Mouse (Mus musculus) MEL (cell line): ENCODE results near the gene Hs6st1. TPM values are rescaled to one million over a fixed set of nuclear protein-coding genes. Genes with fewer than 3 reads are reported as not detected.

Experiments used
- DNase-seq: peaks from one replicate; pipeline ENCODE4 v3.0.0; 2011; ENCODE audit warnings: low read depth, low spot score
- H3K27ac ChIP-seq: 2 replicates; pipeline ENCODE4 v1.5.1; 2012; ENCODE audit warnings: low read depth, mild to moderate bottlenecking, control low read depth, low read length, moderate library complexity; ENCODE audit not compliant: control insufficient read depth
- H3K27me3 ChIP-seq, 2 experiments: fragments of 150-350 bp in 1 of 2; sonication (generic) in 1 of 2; 2 replicates each; pipeline ENCODE4 v1.6.1; 2012; ENCODE audit warnings: low read length in 2 of 2, mild to moderate bottlenecking in 2 of 2, improper control_type of control experiment in 1 of 2, moderate library complexity in 1 of 2; ENCODE audit not compliant: insufficient read depth in 2 of 2, control insufficient read depth in 1 of 2
- H3K36me3 ChIP-seq, 2 experiments: 2 replicates each; pipeline ENCODE4 v1.6.1; 2012 to 2014; ENCODE audit warnings: low read length in 2 of 2, improper control_type of control experiment in 1 of 2, inconsistent platforms in 1 of 2, mild to moderate bottlenecking in 1 of 2; ENCODE audit not compliant: insufficient read depth in 2 of 2, control insufficient read depth in 1 of 2
- H3K4me1 ChIP-seq, 2 experiments: fragments of 150-350 bp in 1 of 2; sonication (generic) in 1 of 2; 2 replicates each; pipeline ENCODE4 v1.6.1; 2012; ENCODE audit warnings: low read length in 2 of 2, improper control_type of control experiment in 1 of 2, mild to moderate bottlenecking in 1 of 2; ENCODE audit not compliant: insufficient read depth in 2 of 2, control insufficient read depth in 1 of 2
- H3K4me3 ChIP-seq, 2 experiments: fragments of 150-350 bp in 1 of 2; sonication (generic) in 1 of 2; 2 replicates each; pipeline ENCODE4 v1.5.1; 2012; ENCODE audit warnings: low read depth in 2 of 2, low read length in 2 of 2, mild to moderate bottlenecking in 2 of 2, moderate library complexity in 2 of 2, control low read depth in 1 of 2, improper control_type of control experiment in 1 of 2; ENCODE audit not compliant: control insufficient read depth in 1 of 2, insufficient read depth in 1 of 2
- H3K79me2 ChIP-seq: 2 replicates; pipeline ENCODE4 v1.6.1; 2012; ENCODE audit warnings: mild to moderate bottlenecking, low read length, moderate library complexity; ENCODE audit not compliant: control insufficient read depth, poor library complexity, insufficient read depth
- H3K9ac ChIP-seq: 2 replicates; pipeline ENCODE4 v1.6.1; 2012; ENCODE audit warnings: low read depth, mild to moderate bottlenecking, control low read depth, low read length, moderate library complexity; ENCODE audit not compliant: control insufficient read depth, poor library complexity, severe bottlenecking
- H3K9me3 ChIP-seq: fragments of 150-350 bp; sonication (generic); replicated peaks from 2 replicates; pipeline ENCODE4 v1.6.1; 2012; ENCODE audit warnings: mild to moderate bottlenecking, low read length, improper control_type of control experiment, moderate library complexity; ENCODE audit not compliant: insufficient read depth
- EP300 ChIP-seq, 2 experiments: IDR thresholded peaks; 2 replicates each; pipeline ENCODE4 v1.6.1; 2011; ENCODE audit warnings: improper control_type of control experiment in 2 of 2, low read length in 2 of 2, low read depth in 1 of 2, mild to moderate bottlenecking in 1 of 2
- GABPA ChIP-seq: IDR thresholded peaks from 2 replicates; pipeline ENCODE4 v1.6.1; 2012; ENCODE audit warnings: low read depth, mild to moderate bottlenecking, inconsistent platforms, low read length, improper control_type of control experiment, moderate library complexity
- GATA1 ChIP-seq: IDR thresholded peaks from 2 replicates; pipeline ENCODE4 v1.6.1; 2011; ENCODE audit warnings: low read depth, low read length, improper control_type of control experiment
- HCFC1 ChIP-seq: IDR thresholded peaks from 2 replicates; pipeline ENCODE4 v1.6.1; 2012; ENCODE audit warnings: low read depth, mild to moderate bottlenecking, inconsistent platforms, low read length, improper control_type of control experiment, moderate library complexity
- JUND ChIP-seq: IDR thresholded peaks from 2 replicates; pipeline ENCODE4 v1.6.1; 2011; ENCODE audit warnings: low read depth, mild to moderate bottlenecking, improper control_type of control experiment, low read length
- KAT2A ChIP-seq: conservative IDR thresholded peaks from 2 replicates; pipeline ENCODE4 v1.6.1; 2012; ENCODE audit warnings: low read depth, low read length, improper control_type of control experiment, inconsistent platforms
- MAX ChIP-seq: IDR thresholded peaks from 2 replicates; pipeline ENCODE4 v1.6.1; 2011; ENCODE audit warnings: low read length, improper control_type of control experiment
- MEF2A ChIP-seq: IDR thresholded peaks from 2 replicates; pipeline ENCODE4 v1.6.1; 2014; ENCODE audit warnings: low read depth, mild to moderate bottlenecking, inconsistent platforms, low read length, improper control_type of control experiment; ENCODE audit not compliant: poor library complexity, insufficient replicate concordance, severe bottlenecking; ENCODE audit errors: extremely low read depth
- MYB ChIP-seq: IDR thresholded peaks from 2 replicates; pipeline ENCODE4 v1.6.1; 2011; ENCODE audit warnings: mild to moderate bottlenecking, low read depth, low read length, improper control_type of control experiment
- MYC ChIP-seq: IDR thresholded peaks from 2 replicates; pipeline ENCODE4 v1.6.1; 2011; ENCODE audit warnings: low read depth, mild to moderate bottlenecking, low read length, improper control_type of control experiment, moderate library complexity
- NELFE ChIP-seq: IDR thresholded peaks from 2 replicates; pipeline ENCODE4 v1.6.1; 2011; ENCODE audit warnings: low read depth, low read length, improper control_type of control experiment
- NRF1 ChIP-seq: IDR thresholded peaks from 2 replicates; pipeline ENCODE4 v1.6.1; 2014; ENCODE audit warnings: low read depth, mild to moderate bottlenecking, inconsistent platforms, low read length, improper control_type of control experiment, moderate library complexity; ENCODE audit not compliant: poor library complexity, insufficient read depth, severe bottlenecking
- POLR2A ChIP-seq, 2 experiments: IDR thresholded peaks; 2 replicates each; pipeline ENCODE4 v1.6.1; 2011 to 2012; ENCODE audit warnings: low read length in 2 of 2, mild to moderate bottlenecking in 2 of 2, control low read depth in 1 of 2, improper control_type of control experiment in 1 of 2, low read depth in 1 of 2, moderate library complexity in 1 of 2; ENCODE audit not compliant: control insufficient read depth in 1 of 2, insufficient read depth in 1 of 2, poor library complexity in 1 of 2
- POLR2AphosphoS2 ChIP-seq: IDR thresholded peaks from 2 replicates; pipeline ENCODE4 v1.6.1; 2011; ENCODE audit warnings: low read length, improper control_type of control experiment
- POLR2AphosphoS5 ChIP-seq: IDR thresholded peaks from 2 replicates; pipeline ENCODE4 v1.6.1; 2012; ENCODE audit warnings: low read depth, borderline replicate concordance, mild to moderate bottlenecking, inconsistent platforms, low read length, moderate library complexity, mixed read lengths
- RAD21 ChIP-seq: IDR thresholded peaks from 2 replicates; pipeline ENCODE4 v1.6.1; 2011; ENCODE audit warnings: mild to moderate bottlenecking, low read depth, low read length, improper control_type of control experiment
- SIN3A ChIP-seq: IDR thresholded peaks from 2 replicates; pipeline ENCODE4 v1.6.1; 2012; ENCODE audit warnings: low read length, improper control_type of control experiment, inconsistent platforms
- TBP ChIP-seq: IDR thresholded peaks from 2 replicates; pipeline ENCODE4 v1.8.0; 2011; ENCODE audit warnings: low read depth, low read length, improper control_type of control experiment
- TCF12 ChIP-seq: IDR thresholded peaks from 2 replicates; pipeline ENCODE4 v1.6.1; 2014; ENCODE audit warnings: low read depth, mild to moderate bottlenecking, inconsistent platforms, low read length, improper control_type of control experiment, moderate library complexity
- UBTF ChIP-seq: IDR thresholded peaks from 2 replicates; pipeline ENCODE4 v1.6.1; 2012; ENCODE audit warnings: low read depth, mild to moderate bottlenecking, inconsistent platforms, low read length, improper control_type of control experiment, moderate library complexity, borderline replicate concordance; ENCODE audit not compliant: insufficient read depth
- USF1 ChIP-seq: IDR thresholded peaks from 2 replicates; pipeline ENCODE4 v1.6.1; 2014; ENCODE audit warnings: low read depth, mild to moderate bottlenecking, inconsistent platforms, low read length, improper control_type of control experiment, moderate library complexity
- ZC3H11A ChIP-seq: IDR thresholded peaks from 2 replicates; pipeline ENCODE4 v1.6.1; 2012; ENCODE audit warnings: low read depth, mild to moderate bottlenecking, inconsistent platforms, low read length, improper control_type of control experiment
- ZKSCAN1 ChIP-seq: IDR thresholded peaks from 2 replicates; pipeline ENCODE4 v1.6.1; 2012; ENCODE audit warnings: low read depth, mild to moderate bottlenecking, inconsistent platforms, low read length, improper control_type of control experiment, moderate library complexity
- ZMIZ1 ChIP-seq: IDR thresholded peaks from 2 replicates; pipeline ENCODE4 v1.6.1; 2012; ENCODE audit warnings: low read depth, mild to moderate bottlenecking, inconsistent platforms, low read length, improper control_type of control experiment, moderate library complexity
- ZNF384 ChIP-seq: IDR thresholded peaks from 2 replicates; pipeline ENCODE4 v1.6.1; 2012; ENCODE audit warnings: low read depth, mild to moderate bottlenecking, inconsistent platforms, low read length, improper control_type of control experiment
- polyA plus RNA-seq, 2 experiments: library from polyadenylated mRNA; stranded (reverse) in 1 of 2; unstranded in 1 of 2; fragments of >175 nt in 1 of 2; fragments of >200 nt in 1 of 2; gene quantifications; 2 replicates each; pipeline versions ENCODE4 v1.2.1 to v1.2.4; 2012; ENCODE audit warnings: low replicate concordance in 2 of 2, low read depth in 1 of 2; ENCODE audit not compliant: insufficient read length in 2 of 2, insufficient read depth in 1 of 2, missing spikeins in 1 of 2
- total RNA-seq: library from RNA; depleted of rRNA; stranded (reverse); fragments of 300-350 nt; gene quantifications from 2 replicates; pipeline ENCODE4 v1.2.3, GENCODE M21; 2012

Gene Hs6st1
- total and polyA plus RNA-seq, 3 experiments: 33.0 to 52.0 (median 45.7) TPM

GRCm38 (mm10) chr1:36077084-36077483, 8.9 kb downstream of the Hs6st1 start:
- H3K36me3 ChIP-seq: peaks cover 8 to 9% of the 10 kb centered on the region in 2 experiments
- no peak for TF ChIP-seq KAT2A
- TF ChIP-seq ZKSCAN1: no peak
- TF ChIP-seq POLR2AphosphoS2: no peak
- TF ChIP-seq UBTF: no peak
- TF ChIP-seq NELFE: no peak
- TF ChIP-seq ZC3H11A: no peak
- no peak for TF ChIP-seq ZNF384
- TF ChIP-seq MYC: no peak
- TF ChIP-seq RAD21: no peak
- no peak for TF ChIP-seq NRF1
- TF ChIP-seq EP300 (IDR thresholded peaks at IDR 0.05; ENCODE audit: low read depth in 1 of 2, low read length in 2 of 2): no peak
- no peak for TF ChIP-seq ZMIZ1
- TF ChIP-seq JUND: no peak
- TF ChIP-seq POLR2AphosphoS5: no peak
- no peak for TF ChIP-seq USF1
- no peak for TF ChIP-seq SIN3A
- TF ChIP-seq MEF2A: no peak
- no peak for TF ChIP-seq GATA1
- no peak for TF ChIP-seq MAX
- no peak for TF ChIP-seq TCF12
- no peak overlapping the region for H3K9ac ChIP-seq
- peaks cover 7 to 13% of the 10 kb centered on the region in 2 experiments for H3K4me1 ChIP-seq
- H3K9me3 ChIP-seq: no peaks in the 10 kb centered on the region
- H3K27me3 ChIP-seq: no peaks in the 10 kb centered on the region
- DNase-seq: no peak
- no peak overlapping the region for H3K27ac ChIP-seq
- peaks cover 66% of the 10 kb centered on the region for H3K79me2 ChIP-seq
- no peak overlapping the region for H3K4me3 ChIP-seq

GRCm38 (mm10) chr1:36078250-36078649, 10.1 kb downstream of the Hs6st1 start:
- no peak for DNase-seq
- H3K4me1 ChIP-seq: peaks cover 0 to 2% of the 10 kb centered on the region in 2 experiments; a peak in 2 of 4 replicates
- H3K36me3 ChIP-seq: peaks cover 0 to 9% of the 10 kb centered on the region in 2 experiments; a peak in 3 of 4 replicates
- H3K79me2 ChIP-seq: peaks cover 61% of the 10 kb centered on the region
- H3K27me3 ChIP-seq: no peaks in the 10 kb centered on the region
- no peak overlapping the region for H3K4me3 ChIP-seq
- TF ChIP-seq ZKSCAN1 (no peak), POLR2A (IDR thresholded peaks at IDR 0.05; ENCODE audit: control insufficient read depth in 1 of 2, insufficient read depth in 1 of 2, low read depth in 1 of 2, low read length in 2 of 2, poor library complexity in 1 of 2) (no peak), TBP (no peak), HCFC1 (no peak), MEF2A (no peak), ZNF384 (no peak), MYB (no peak), NRF1 (no peak), GABPA (no peak), USF1 (no peak), ZC3H11A (no peak)
- H3K9ac ChIP-seq: no peak overlapping the region
- no peak overlapping the region for H3K27ac ChIP-seq
- no peaks in the 10 kb centered on the region for H3K9me3 ChIP-seq
